Mouse (Mus musculus) layer of hippocampus, postnatal 10 days (tissue): ENCODE results near the gene Sst. TPM values are rescaled to one million over a fixed set of nuclear protein-coding genes. Genes with fewer than 3 reads are reported as not detected.
"Not testable (repeated sequence)": the region's sequence is repeated elsewhere in the genome, so short reads cannot be mapped to it uniquely, and the experiment has no call there.

Experiments
- DNase-seq, 2 experiments: peaks; one replicate each; pipeline ENCODE4 v3.0.0; 2021; ENCODE audit warnings: low spot score in 2 of 2
- long read RNA-seq: library from polyadenylated mRNA; stranded (forward); transcript quantifications from one replicate; pipeline ENCODE4 v2.0.0, GENCODE M21; 2023
- total RNA-seq, 2 experiments: library from RNA; stranded (reverse); gene quantifications; 2 replicates each; pipeline ENCODE4 v1.2.3; 2021

The Sst gene
- 100 to 1,000 TPM; 463 to 487 TPM for total RNA-seq
- long read RNA-seq, transcript Sst-201 (2 exons, 721 nt) = major isoform, 71 of 85 reads
- long read RNA-seq, partial matches to known transcripts = 14 of 85 reads
- long read RNA-seq, other reads (novel, unspliced or antisense) = 0 of 85 reads

- no peak for DNase-seq
Observed at GRCm38 (mm10) chr16:23890636-23891035, at the start of gene Sst. Gene Sst, minus strand, starts transcription at chr16:23890958.

DNA sequence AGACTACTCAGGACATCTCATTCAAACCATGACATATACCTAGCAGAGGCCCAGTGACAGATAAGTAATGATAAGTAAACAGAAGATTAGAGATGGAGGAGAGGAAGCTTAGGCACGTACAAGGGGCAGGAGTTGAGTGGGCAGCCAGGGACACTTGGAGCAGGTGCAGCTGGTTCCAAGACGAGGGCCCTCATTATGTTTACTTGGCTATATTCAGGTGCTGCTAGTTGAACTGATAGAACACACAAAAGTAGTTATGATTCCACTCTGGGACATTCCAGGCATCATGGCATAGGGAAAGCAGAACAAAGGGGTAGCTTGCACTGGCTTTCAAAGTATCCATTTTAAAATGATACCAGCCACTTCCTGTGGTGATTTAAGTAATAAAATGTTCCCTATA is 43.6 kb upstream of the Sst start:
- DNase-seq = no peak

GRCm38 (mm10) chr16:23932294-23932693 is 41.5 kb upstream of the Sst start, which contains the start of gene Rtp2:
Gene Rtp2, minus strand, starts transcription at chr16:23932394.
- DNase-seq = peak in 1 of 2 experiments; percentile 3

GRCm38 (mm10) chr16:23931275-23931674 is 40.5 kb upstream of the Sst start:
- peak in 1 of 2 experiments; percentile 10 for DNase-seq

DNA sequence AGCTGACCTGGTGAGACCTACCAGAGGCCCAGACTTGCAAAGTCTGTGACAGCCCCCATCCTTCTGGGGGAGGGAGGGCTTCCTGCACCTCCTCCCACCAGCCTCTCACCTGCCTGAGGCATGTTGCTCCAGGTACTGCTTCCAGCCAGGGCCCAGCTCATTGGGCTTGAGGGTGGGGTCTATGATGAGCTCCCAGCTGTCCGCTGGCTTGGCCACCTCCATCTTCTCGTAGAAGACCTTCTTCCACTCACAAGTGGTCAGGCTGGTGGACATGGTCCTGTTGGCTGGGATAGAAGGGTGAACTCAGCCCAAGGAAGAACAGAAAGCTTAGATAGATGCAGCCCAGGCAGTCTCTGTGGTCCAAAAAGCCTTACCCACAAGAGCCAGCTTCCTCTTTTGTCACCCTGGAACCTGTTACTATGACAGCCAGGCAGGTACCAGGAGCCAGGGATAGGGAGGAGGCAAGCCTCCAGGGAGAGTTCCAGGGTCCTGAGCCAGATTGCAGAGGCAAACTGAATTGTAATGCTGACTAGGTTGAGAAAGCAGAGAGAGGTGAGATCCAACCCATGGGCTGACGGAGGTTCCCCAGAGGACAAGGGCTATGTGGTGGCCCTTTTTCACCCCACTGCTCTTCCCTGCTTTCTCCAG is 39.8 kb upstream of the Sst start:
- peak in 1 of 2 experiments; percentile 10 for DNase-seq

GRCm38 (mm10) chr16:23927301-23928114 is 36.8 kb upstream of the Sst start:
- DNase-seq = no peak

GRCm38 (mm10) chr16:23922906-23923305 is 32.1 kb upstream of the Sst start:
- no peak for DNase-seq

- DNase-seq = no peak
Observed at GRCm38 (mm10) chr16:23921697-23922096, 30.9 kb upstream of the Sst start.

GRCm38 (mm10) chr16:23919418-23919817 is 28.7 kb upstream of the Sst start:
- no peak for DNase-seq

- DNase-seq = no peak
Observed at GRCm38 (mm10) chr16:23913401-23913800, 22.6 kb upstream of the Sst start.

DNA sequence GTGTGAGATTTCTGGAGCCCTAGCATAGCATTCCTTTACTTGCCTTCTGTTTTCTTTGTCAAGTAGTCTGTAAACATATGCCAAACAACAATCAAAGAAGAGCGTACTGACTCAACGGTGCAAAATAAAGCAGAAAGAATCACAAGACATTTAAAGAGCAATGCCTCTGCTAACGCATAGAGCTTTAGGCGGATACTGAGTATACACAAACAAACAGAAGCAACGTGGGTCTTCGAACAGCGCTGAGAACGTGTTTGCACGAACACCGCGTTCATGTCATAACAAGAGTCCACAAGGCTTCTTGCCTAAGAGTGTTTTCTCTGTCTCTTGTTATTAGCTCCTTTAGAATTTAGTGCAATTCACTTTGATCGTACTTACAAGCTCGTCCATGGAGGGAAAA is 22.0 kb upstream of the Sst start:
- DNase-seq = no peak

GRCm38 (mm10) chr16:23909015-23909354 is 18.2 kb upstream of the Sst start:
- not testable (repeated sequence) for DNase-seq

DNA sequence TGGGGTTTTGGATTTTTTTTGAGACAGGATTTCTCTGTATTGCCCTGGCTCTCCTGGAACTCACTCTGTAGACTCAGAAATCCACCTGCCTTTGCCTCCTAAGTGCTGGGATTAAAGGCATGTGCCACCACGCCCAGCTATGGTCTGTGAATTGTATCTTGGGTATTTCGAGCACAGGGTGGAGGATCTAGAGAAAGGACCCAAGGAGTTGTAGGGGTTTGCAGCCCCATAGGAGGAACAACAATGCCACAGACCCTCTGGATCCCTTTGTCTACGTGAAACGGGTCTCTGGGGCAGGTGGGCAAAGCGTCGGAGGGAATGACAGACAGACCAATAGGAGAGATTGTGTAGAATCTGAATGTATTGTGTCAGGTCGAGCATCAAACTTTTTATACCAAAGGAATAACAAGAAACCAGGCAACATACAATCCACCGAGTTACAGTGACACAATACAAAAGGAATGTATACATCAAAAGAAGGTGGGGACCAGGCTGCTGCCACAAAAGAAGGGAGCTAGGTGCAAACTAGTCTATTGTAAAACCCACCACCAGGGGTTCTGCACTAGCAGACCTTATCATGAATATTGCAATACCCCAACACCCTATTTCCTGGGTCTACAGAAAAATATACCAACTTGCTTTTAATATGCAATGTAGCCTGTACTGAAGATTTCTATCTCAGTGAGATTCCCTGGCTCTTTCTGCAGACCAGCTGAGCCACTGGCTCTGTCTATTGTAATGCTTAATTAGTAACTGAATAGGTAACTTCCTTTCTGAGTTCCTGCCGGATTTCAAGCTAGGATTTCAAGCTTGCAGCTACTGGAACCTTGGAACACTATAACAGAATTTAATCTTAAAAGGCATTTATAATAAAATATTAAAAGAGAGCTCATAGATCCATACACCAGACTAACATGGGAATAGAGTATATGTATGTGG is 17.6 kb upstream of the Sst start:
- DNase-seq = not testable (repeated sequence)

GRCm38 (mm10) chr16:23906586-23906985 is 15.8 kb upstream of the Sst start:
- not testable (repeated sequence) for DNase-seq

DNA sequence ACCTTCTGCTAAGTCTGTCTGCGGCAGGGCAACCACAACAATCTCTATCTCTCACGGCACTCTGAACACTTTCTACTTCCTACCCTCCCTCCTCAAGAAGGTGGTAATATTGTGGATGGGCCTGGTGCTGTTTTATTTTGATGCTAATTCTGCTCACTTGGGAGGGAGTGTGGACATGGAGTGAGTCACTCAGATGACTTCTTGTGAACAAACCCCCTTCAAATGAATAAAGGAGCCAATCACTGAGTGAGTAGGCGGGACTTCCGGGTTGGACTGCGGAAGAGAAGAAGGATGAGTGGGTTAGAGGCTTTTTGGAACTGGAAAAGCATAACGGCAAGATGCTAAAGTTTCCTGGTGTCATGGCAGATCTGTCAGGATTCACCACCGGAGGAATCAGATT is 10.7 kb upstream of the Sst start:
- no peak for DNase-seq

GRCm38 (mm10) chr16:23900061-23900460 is 9.3 kb upstream of the Sst start:
- peak; percentile 12 to 20 for DNase-seq

DNA sequence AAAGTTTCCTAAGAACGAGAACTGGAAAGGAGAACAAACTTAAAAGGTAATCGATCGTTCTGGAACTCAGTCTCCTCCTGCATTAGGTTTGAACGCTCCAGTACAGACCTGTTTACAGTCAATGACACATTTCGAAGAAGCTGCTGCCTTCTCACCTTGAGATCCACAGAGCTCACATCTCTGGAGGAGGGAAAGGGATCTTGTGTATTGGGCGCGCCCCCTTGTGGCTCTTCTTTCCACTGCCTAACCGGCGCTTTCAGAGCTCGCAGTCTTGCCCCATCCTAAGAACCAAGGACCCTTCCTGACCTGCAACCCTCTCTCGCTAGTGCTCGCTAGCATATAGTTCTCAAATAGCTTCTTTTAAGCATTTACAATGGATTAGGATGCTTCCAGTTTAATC is 8.1 kb upstream of the Sst start:
- peak; percentile 85 to 89 for DNase-seq

DNA sequence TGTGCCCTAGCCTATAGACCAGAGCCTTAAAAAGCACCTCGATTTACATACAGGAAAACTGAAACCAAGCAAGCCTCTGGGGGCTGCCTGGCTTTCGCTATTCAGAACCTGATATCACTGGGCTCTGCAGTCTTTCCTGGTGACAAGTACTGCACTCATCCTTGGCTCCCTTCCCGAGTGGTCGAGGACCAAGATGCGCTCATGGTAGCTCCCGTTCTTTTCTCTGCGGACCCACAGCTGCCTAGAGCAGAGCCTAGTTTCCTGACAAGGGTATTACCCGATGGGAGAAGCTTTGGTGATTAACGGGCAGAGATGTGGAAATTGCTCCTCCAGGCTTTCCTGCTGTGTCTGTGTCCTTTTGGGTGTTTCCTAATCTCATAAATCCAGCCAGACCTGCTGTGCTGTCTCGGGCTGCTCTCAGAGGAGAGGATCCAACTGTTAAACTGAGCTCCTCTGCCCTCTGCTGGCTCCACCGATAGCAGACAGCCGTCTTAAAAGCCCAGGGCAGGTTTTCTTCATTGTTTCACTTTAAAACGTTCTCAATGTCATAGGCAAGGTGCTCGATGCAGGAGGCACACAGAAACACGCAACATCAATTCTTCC is 7.3 kb upstream of the Sst start:
- DNase-seq = peak; percentile 79 to 83

GRCm38 (mm10) chr16:23897486-23897885 is 6.7 kb upstream of the Sst start:
- DNase-seq = peak in 1 of 2 experiments; percentile 8

DNA sequence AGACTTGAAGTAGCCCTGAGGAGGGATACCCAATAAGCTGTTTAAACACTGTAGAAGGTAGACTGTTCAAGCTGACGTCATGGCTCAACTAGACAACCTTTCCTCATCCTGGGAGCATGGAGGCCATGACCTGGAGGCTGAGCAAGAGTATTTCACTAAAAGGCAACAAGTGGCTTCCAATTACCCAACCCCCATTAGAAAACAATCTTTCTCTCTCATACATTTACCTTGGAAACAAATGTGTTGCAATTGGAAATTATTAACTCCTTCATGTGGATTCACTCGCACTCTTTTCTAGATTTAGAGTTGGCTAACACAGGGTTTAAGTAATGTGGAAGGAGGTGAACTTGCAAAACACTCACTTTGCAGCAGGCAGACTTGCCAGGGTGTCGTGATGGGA is 4.4 kb upstream of the Sst start:
- DNase-seq = no peak

- no peak for DNase-seq
Observed at GRCm38 (mm10) chr16:23890151-23890550, 607 bp downstream of the Sst start.
